Mouse (Mus musculus) CD4-positive helper T cell, adult 2 months (primary cell): ENCODE data around the gene Trim43b.
"Not testable (repeated sequence)": the region's sequence is repeated elsewhere in the genome, so short reads cannot be mapped to it uniquely, and the experiment has no call there.

Experiments used
- DNase-seq: peaks from one replicate; pipeline ENCODE4 v3.0.0-alpha.2; 2012; ENCODE audit warnings: low read depth, missing footprints, low spot score

Gene Trim43b

DNA sequence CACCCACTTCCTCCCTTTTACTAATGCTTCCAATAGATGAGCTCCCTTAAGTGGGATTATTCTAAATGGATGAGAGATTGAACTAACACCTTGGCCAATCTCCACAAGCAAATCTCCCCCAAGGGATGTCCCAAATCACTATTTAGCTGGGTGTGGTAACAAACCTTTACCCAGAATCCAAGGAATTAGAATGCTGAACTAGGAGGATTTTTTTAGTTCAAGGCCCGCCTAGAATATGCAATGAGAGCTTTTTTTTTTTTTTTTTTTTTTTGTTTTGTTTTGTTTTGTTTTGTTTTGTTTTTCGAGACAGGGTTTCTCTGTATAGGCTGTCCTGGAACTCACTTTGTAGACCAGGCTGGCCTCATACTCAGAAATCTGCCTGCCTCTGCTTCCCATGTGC is at the start of gene Trim43b:
Trim43b (minus strand) TSS at position 101 of the 400 bp plus-strand sequence.
- DNase-seq, result not testable (repeated sequence)

DNA sequence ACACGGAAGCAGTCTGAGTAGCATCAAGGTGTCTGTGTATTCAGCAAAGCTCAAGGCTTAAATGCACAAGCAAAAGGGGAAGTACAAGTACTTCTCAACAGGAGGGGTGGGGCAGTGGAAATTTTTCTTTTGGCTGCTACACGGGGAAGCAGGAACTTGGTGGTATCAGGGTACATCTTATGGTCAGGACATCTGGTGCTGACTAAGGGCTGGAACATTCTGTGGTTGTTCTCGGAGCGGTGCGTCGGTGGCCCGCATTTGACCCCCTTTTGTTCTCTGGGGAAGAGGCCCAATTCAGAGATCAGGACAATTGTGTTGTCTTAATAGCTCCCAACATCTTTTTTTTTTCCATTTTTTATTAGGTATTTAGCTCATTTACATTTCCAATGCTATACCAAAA is 11.9 kb upstream of the Trim43b start:
- not testable (repeated sequence) for DNase-seq

DNA sequence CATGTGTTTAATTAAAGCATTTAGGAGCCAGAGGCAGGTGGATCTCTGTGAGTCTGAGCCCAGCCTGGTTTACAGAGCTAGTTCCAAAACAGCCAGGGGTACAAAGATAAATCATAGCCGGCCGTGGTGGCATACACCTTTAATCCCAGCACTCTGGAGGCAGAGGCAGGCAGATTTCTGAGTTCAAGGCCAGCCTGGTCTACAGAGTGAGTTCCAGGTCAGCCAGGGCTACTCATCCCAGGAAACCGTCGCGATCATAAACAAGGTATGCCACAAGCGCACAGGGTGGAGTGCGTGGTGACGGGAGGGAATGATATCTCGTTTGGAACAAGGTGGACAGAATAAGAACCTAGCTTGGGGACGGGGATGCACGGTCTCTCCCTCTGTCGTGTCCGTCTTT is 5.9 kb downstream of the Trim43b start:
- not testable (repeated sequence) for DNase-seq

DNA sequence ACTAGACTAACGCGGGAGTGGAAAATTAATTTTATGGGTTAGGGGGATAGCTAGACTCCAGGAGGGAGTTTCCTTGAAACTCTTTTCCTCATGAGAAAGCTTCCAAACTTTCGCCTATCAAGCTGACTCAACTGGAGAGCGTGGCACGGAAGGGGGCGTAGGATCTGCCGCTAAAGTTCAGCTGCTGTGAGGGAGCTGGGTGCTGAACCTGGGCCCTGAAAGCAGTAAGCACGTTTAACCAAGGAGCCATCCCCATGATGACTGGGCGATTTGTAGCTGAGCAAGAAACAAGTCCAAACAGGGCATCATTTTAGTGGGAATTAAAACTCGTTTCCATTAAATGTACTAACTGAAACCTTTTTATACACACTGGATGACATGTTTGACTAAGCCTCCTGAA is 13.0 kb downstream of the Trim43b start:
- DNase-seq, result not testable (repeated sequence)

DNA sequence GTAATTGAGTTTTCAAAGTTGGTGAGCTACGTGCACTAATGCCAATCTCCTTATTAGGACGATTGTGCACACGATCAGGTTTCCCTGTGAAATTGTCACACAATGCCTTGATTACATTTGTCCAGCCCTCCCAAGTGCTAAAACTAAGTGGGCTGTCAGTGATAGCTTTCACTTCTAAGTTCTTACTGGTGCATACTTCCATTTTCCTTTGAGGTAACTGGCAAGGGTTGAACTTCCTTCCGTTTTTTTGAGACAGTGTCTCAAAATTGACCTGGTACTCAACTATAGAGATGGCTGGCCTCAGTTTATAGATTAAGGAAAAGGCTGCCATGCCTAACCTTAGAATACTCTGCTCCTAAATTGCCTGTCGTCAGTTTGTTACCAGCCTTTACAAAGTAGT is 16.1 kb downstream of the Trim43b start:
- DNase-seq, result not testable (repeated sequence)

DNA sequence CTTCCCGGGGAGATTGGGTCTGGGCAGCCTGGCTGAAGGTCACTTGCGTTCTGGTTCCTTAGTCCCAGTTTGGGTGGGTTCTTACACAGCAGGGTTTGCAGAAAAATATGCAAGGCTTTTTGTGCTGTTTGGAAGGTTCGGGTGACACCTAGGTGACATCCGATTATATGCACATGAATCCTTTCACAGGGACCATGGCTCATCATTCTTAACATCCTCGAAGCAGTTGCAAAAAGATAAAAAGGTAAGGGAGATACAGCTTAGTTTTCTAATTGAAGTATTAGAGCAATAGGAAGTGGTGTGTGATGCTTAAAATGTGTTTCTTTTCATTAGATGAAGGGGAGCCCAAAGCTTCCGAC is 25.5 kb downstream of the Trim43b start:
- not testable (repeated sequence) for DNase-seq

DNA sequence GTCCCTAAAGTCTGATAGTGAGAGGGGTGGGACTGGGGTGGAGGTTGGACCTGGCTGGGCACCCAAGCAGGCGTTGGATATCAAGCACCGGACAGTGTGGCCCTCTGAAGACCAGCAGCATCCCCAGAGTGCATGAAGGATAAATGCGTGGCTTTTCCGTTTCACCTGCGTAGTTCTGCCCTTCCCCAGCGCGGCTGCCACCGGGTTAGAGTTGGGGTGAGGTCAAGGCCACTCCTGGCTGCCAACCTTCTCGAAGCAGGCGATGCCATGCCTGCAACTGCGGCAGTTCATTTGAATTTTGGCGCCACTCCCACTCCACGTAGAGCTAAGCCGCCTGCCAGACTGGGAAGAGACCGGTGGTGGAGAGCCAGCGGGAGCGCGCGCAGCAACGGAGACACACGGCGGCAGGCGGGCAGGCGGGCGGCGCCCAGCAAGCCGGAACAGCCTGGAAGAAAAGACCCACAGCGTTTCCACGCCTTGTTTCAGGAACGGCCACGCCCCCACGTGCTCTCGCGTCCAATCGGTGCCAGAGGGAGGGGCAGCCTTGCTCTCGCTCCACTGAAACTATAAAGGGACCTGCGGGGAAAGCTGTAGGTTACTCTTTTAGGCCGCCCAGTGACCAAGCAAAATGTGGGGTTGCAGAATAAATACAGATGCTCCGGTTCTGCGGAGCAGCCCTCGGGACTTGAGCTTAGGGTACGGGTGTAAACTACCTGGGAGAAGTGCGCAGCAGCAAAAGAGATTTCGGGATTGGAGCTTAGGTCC is 26.1 kb downstream of the Trim43b start:
- not testable (repeated sequence) for DNase-seq
